Mouse (Mus musculus): Measurements from ENCODE around the gene Sohlh1.

GRCm38 (mm10) chr2:25878516-25878915, 31.5 kb upstream of the Sohlh1 start:
- TF ChIP-seq POLR2A (IDR thresholded peaks at IDR 0.05; ENCODE audit: control insufficient read depth in 1 of 2, insufficient read depth in 1 of 2, low read depth in 1 of 2, low read length in 2 of 2, poor library complexity in 1 of 2) (no peak), SMC3 (IDR thresholded peaks at IDR 0.05; ENCODE audit: low read depth, low read length) (no peak), MAFK (IDR thresholded peaks at IDR 0.05; ENCODE audit: borderline replicate concordance, low read depth, low read length) (no peak), EP300 (IDR thresholded peaks at IDR 0.05; ENCODE audit: low read depth in 1 of 2, low read length in 2 of 2) (no peak), CTCF (IDR thresholded peaks at IDR 0.05 in 2 of 3, conservative IDR thresholded peaks at IDR 0.05 in 1 of 3; ENCODE audit: control insufficient read depth in 1 of 3, insufficient read depth in 1 of 3, low read depth in 2 of 3, low read length in 3 of 3, poor library complexity in 1 of 3, severe bottlenecking in 1 of 3) (no peak), BHLHE40 (IDR thresholded peaks at IDR 0.05; ENCODE audit: borderline replicate concordance, low read depth, low read length) (no peak), ZKSCAN1 (IDR thresholded peaks at IDR 0.05; ENCODE audit: low read depth, low read length) (no peak), TAL1 (IDR thresholded peaks at IDR 0.05; ENCODE audit: low read length) (no peak), RCOR1 (IDR thresholded peaks at IDR 0.05; ENCODE audit: low read depth, low read length) (no peak)

All from MEL (cell line).